Mouse (Mus musculus) ES-E14 (cell line): ENCODE results near the gene Cd4. TPM values are rescaled to one million over a fixed set of nuclear protein-coding genes. Genes with fewer than 3 reads are reported as not detected.

Experiments
- DNase-seq: peaks from one replicate; pipeline ENCODE4 v3.0.0-alpha.2; 2013; ENCODE audit warnings: low read depth, low spot score
- H3K27ac ChIP-seq: 2 replicates; pipeline ENCODE4 v1.5.1; 2012; ENCODE audit warnings: low read depth, mild to moderate bottlenecking, low read length, moderate library complexity, mixed read lengths; ENCODE audit not compliant: poor library complexity, insufficient read depth, severe bottlenecking
- H3K36me3 ChIP-seq: 2 replicates; pipeline ENCODE4 v1.6.1; 2012; ENCODE audit warnings: mild to moderate bottlenecking, low read length, moderate library complexity, mixed read lengths; ENCODE audit not compliant: control insufficient read depth, poor library complexity, insufficient read depth, severe bottlenecking
- H3K4me1 ChIP-seq, 2 experiments: fragments of 150-350 bp in 1 of 2; sonication (generic) in 1 of 2; 2 replicates each; pipeline ENCODE4 v1.6.1; 2012; ENCODE audit warnings: low read length in 2 of 2, mild to moderate bottlenecking in 1 of 2, mixed read lengths in 1 of 2; ENCODE audit not compliant: control insufficient read depth in 2 of 2, insufficient read depth in 2 of 2, poor library complexity in 1 of 2
- H3K4me3 ChIP-seq, 2 experiments: fragments of 150-350 bp in 1 of 2; sonication (generic) in 1 of 2; 2 replicates each; pipeline ENCODE4 v1.5.1; 2012; ENCODE audit warnings: low read length in 2 of 2, low read depth in 1 of 2, mild to moderate bottlenecking in 1 of 2, mixed read lengths in 1 of 2; ENCODE audit not compliant: insufficient read depth in 1 of 2, poor library complexity in 1 of 2, severe bottlenecking in 1 of 2
- H3K9ac ChIP-seq: 2 replicates; pipeline ENCODE4 v1.6.1; 2012; ENCODE audit warnings: low read depth, mild to moderate bottlenecking, low read length, mixed read lengths; ENCODE audit not compliant: poor library complexity, insufficient read depth, severe bottlenecking
- H3K9me3 ChIP-seq: fragments of 150-350 bp; sonication (generic); 2 replicates; pipeline ENCODE4 v1.6.1; 2012; ENCODE audit warnings: low read depth, mild to moderate bottlenecking, low read length; ENCODE audit not compliant: control insufficient read depth, insufficient read depth
- CHD2 ChIP-seq: IDR thresholded peaks from 2 replicates; pipeline ENCODE4 v1.6.1; 2014; ENCODE audit warnings: mild to moderate bottlenecking, low read depth, low read length, inconsistent platforms
- HCFC1 ChIP-seq: IDR thresholded peaks from 2 replicates; pipeline ENCODE4 v1.6.1; 2012; ENCODE audit warnings: low read length, inconsistent platforms, borderline replicate concordance; ENCODE audit not compliant: insufficient read depth
- MAFK ChIP-seq: IDR thresholded peaks from 2 replicates; pipeline ENCODE4 v1.6.1; 2014; ENCODE audit warnings: mild to moderate bottlenecking, low read depth, low read length, inconsistent platforms; ENCODE audit not compliant: insufficient read depth
- ZC3H11A ChIP-seq: IDR thresholded peaks from 2 replicates; pipeline ENCODE4 v1.6.1; 2012; ENCODE audit warnings: low read depth, mild to moderate bottlenecking, inconsistent platforms, low read length, borderline replicate concordance
- ZNF384 ChIP-seq: IDR thresholded peaks from 2 replicates; pipeline ENCODE4 v1.6.1; 2012; ENCODE audit warnings: low read depth, low read length, inconsistent platforms
- in situ Hi-C, 2 experiments: fragments of 600-800 bp; cut with MboI; formaldehyde crosslinking; loops; one replicate each; pipeline ENCODE4 v1.15.1; 2025; ENCODE audit warnings: low sequenced_read_pairs in 2 of 2, inconsistent platforms in 1 of 2; ENCODE audit not compliant: unreplicated experiment in 2 of 2
- total RNA-seq: library from RNA; depleted of rRNA; stranded (reverse); fragments of 300-350 nt; gene quantifications from 2 replicates; pipeline ENCODE4 v1.2.3, GENCODE M21; 2012

The Cd4 gene
- total RNA-seq, 1 experiment, result 0.49 TPM

GRCm38 (mm10) chr6:124890997-124891396, 3.0 kb upstream of the Cd4 start:
- H3K4me1 ChIP-seq, result no peaks in the 10 kb centered on the region; a peak in 1 of 4 replicates
- TF ChIP-seq ZNF384, result no peak
- TF ChIP-seq MAFK, result peak; percentile 56; the same call in 1 of the 2 replicates
- in situ Hi-C loops, result no loop called here
- no peak for DNase-seq
- no peaks in the 10 kb centered on the region for H3K36me3 ChIP-seq
- no peak overlapping the region for H3K27ac ChIP-seq
- no peak overlapping the region for H3K4me3 ChIP-seq
- no peaks in the 10 kb centered on the region for H3K9me3 ChIP-seq
- no peak overlapping the region for H3K9ac ChIP-seq

- Histone ChIP-seq H3K9me3 (no peaks in the 10 kb centered on the region), H3K4me1 (no peaks in the 10 kb centered on the region; a peak in 1 of 4 replicates), H3K36me3 (no peaks in the 10 kb centered on the region), H3K27ac (no peak overlapping the region), H3K4me3 (no peak overlapping the region), H3K9ac (no peak overlapping the region)
- no peak for DNase-seq
- TF ChIP-seq MAFK (no peak), CHD2 (no peak), HCFC1 (no peak), ZC3H11A (no peak), ZNF384 (no peak)
- in situ Hi-C loops, result no loop called here
Measured at GRCm38 (mm10) chr6:124888555-124889125, 619 bp upstream of the Cd4 start.

- Histone ChIP-seq H3K36me3 (no peaks in the 10 kb centered on the region), H3K9ac (no peak overlapping the region), H3K27ac (no peak overlapping the region), H3K9me3 (no peaks in the 10 kb centered on the region), H3K4me1 (no peaks in the 10 kb centered on the region), H3K4me3 (no peak overlapping the region)
- in situ Hi-C loops, result no loop called here
- TF ChIP-seq CHD2 (no peak), HCFC1 (no peak), ZC3H11A (no peak), ZNF384 (no peak), MAFK (no peak)
- DNase-seq, result no peak
Measured at GRCm38 (mm10) chr6:124885956-124886381, 2.1 kb downstream of the Cd4 start.

GRCm38 (mm10) chr6:124884714-124885500, 3.1 kb downstream of the Cd4 start:
- Histone ChIP-seq H3K27ac (no peak overlapping the region), H3K36me3 (no peaks in the 10 kb centered on the region), H3K4me1 (no peaks in the 10 kb centered on the region), H3K9me3 (no peaks in the 10 kb centered on the region), H3K9ac (no peak overlapping the region), H3K4me3 (no peak overlapping the region)
- in situ Hi-C loops, result no loop called here
- TF ChIP-seq CHD2 (no peak), MAFK (no peak), ZNF384 (no peak), ZC3H11A (no peak)
- no peak for DNase-seq

- in situ Hi-C loops, result no loop called here
- no peaks in the 10 kb centered on the region for H3K36me3 ChIP-seq
- no peak for TF ChIP-seq CHD2
- TF ChIP-seq HCFC1, result no peak
- no peak for TF ChIP-seq ZC3H11A
Measured at GRCm38 (mm10) chr6:124883351-124883750, 4.7 kb downstream of the Cd4 start.

More at GRCm38 (mm10) chr6:124883351-124883750, 4.7 kb downstream of the Cd4 start:
- Histone ChIP-seq H3K27ac (no peak overlapping the region), H3K9me3 (no peaks in the 10 kb centered on the region), H3K4me1 (no peaks in the 10 kb centered on the region), H3K4me3 (no peak overlapping the region), H3K9ac (no peak overlapping the region)
- DNase-seq, result no peak
